Mouse (Mus musculus): Measurements from ENCODE around the gene Vgll4.
"Not testable (repeated sequence)": the region's sequence is repeated elsewhere in the genome, so short reads cannot be mapped to it uniquely, and the experiment has no call there.

Vgll4 gene

GRCm38 (mm10) chr6:114935362-114935761 is 34.4 kb downstream of the Vgll4 start:
- no peak for DNase-seq

GRCm38 (mm10) chr6:114934045-114934444 is 35.7 kb downstream of the Vgll4 start:
- no peak for DNase-seq

DNA sequence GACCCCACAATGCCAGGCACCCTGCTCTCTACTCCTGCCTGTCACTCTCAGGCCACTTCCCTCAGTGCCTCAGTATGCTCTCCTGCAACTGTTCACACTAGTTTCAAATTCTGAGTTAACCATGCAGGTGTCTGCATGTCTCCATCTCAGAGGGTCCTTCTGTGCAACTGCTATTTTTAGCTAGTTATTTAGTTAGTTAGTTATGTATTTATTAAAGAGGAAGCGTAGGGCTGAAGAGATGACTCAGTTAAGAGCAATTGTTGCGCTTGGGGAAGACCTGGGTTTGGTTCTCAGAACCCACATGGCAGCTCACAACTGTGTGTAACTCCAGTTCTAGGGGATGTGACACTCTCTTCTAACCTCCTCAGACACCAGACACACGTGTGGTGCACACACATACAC is 36.8 kb downstream of the Vgll4 start:
- DNase-seq, result no peak

- no peak for DNase-seq
Observed at GRCm38 (mm10) chr6:114932116-114932500, 37.7 kb downstream of the Vgll4 start.

- peak; percentile 42 for DNase-seq
Observed at GRCm38 (mm10) chr6:114931212-114932115, 38.3 kb downstream of the Vgll4 start.

GRCm38 (mm10) chr6:114930646-114931045 is 39.1 kb downstream of the Vgll4 start:
- no peak for DNase-seq

GRCm38 (mm10) chr6:114930038-114930591 is 39.7 kb downstream of the Vgll4 start:
- peak; percentile 34 for DNase-seq

- peak; percentile 49 for DNase-seq
Observed at GRCm38 (mm10) chr6:114929346-114929745, 40.4 kb downstream of the Vgll4 start.

GRCm38 (mm10) chr6:114928462-114928861 is 41.3 kb downstream of the Vgll4 start:
- peak; percentile 78 for DNase-seq

- DNase-seq, result no peak
Observed at GRCm38 (mm10) chr6:114927400-114927799, 42.4 kb downstream of the Vgll4 start.

GRCm38 (mm10) chr6:114926369-114927157 is 43.2 kb downstream of the Vgll4 start:
- DNase-seq, result no peak

DNA sequence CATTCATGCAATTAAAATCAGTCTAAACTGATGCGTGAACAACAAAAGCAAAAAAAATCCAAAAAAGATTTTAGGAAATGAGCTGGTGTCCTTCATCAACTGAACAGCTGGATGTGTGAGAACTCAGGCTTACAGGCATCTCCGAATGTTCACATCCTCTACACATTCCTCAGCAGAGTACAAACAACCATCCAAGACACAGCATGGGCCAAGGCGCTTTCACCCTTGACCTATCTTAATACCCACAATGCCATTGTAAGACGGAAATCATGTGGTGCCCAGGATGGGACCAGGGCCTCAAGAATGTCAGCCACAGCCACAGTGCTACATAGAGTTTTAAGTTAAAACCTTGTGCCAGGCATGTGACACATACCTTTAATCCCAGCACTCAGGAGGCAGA is 44.6 kb downstream of the Vgll4 start:
- DNase-seq, result no peak

- not testable (repeated sequence) for DNase-seq
Observed at GRCm38 (mm10) chr6:114922355-114923096, 47.3 kb downstream of the Vgll4 start.

- DNase-seq, result no peak
Observed at GRCm38 (mm10) chr6:114921632-114922354, 48.0 kb downstream of the Vgll4 start.

DNA sequence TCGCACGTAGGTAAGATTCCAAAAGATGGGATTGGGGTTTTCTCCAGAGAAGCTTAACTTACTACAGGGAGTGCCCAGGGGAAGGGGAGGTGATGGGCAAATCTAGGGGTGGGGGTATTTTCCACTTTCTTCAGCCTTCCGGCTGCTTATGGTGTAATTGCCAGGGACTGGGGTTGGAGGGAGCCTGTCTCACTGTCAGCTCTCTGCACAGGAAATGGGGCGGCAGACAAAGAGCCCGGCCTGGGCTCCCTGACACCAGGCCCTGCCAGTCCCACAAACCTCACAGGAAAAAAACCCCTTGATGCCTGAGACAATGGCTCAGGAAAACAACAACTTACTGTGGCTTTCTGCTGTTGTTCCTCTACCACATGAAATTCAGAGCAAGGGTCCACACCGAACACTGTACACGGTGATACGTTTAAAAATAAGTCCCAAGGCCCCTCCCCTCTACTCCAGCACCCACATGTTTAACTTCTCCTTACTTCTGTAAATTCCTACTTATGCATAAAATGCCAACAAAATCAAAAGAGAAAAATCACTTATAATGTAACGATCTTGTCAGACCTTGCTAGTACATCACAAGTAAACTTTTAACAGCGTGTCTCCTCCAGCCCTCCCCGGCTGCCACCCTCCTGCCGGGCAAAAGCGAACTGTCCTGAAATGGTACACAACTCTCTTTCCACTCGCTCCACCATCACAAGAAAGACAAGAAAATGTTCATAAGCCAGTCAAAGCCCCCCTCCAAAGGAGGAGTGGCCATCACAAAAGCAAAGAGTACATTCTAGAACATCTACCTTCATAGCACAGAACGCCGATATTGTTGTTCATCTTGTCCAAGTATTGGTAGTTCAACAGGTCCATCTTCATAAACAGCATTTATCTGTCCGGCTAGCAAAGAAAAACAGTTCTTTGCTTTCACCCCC is 49.0 kb downstream of the Vgll4 start:
- no peak for DNase-seq

- no peak for DNase-seq
Observed at GRCm38 (mm10) chr6:114919670-114920313, 50.0 kb downstream of the Vgll4 start.

DNA sequence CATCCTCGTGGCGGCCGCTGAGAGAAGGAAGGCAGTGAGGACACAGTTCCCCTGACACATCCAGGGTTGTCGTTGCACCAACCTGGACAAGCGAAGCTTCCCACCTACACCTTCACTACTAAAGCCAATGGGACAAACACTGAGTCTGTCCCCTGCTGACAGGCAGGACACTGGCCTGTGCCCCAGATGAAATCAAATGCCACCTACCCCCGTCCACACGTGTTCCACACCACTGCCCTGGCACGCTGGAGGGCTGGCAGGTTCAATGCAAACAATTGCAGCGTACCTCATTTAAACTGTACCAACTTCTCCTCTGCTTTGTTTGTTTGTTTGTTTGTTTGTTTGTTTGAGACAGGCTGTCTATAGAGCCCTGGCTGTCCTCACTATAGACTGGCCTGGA is 50.8 kb downstream of the Vgll4 start:
- DNase-seq, result no peak

DNA sequence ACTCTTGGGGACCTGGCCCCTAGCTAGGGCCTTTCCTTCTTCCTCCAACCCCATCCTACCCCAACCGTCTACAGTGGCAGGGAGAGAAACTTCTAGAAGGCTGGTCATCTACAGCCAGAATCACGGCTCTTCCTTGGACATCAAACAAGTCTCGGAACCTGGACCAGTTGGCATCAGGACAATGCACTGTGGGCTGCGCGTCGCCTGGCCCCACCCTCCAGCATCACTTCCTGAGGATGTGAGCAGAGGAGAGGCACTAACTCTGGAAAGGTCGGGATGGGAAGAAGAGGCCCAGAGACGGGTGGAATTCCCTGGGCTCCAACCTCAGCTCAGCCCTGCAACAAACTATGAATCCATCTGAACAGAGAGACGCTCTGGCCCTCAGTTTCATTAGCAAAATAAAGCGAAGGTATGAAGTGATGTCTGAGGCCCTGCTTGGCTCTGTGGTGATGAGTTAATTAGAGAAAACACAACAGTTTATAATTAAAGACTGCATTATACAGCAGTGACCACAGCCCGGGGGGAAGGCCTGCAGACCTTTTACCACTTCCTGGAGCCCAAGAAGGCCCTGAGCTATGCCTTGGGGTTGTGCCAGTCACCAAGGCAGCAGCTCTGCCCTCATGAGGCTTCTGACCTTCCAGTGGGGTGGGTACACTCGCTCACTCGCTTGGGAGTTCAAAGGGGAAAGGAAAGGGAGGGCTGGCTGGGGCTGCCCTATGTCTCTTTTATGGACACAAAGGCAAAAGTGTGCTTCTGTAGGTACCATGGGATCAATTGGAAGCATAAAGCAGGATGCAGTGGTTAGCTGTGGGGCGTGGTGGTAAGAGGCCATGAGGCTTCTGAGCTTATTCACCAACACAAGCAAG is 51.8 kb downstream of the Vgll4 start:
- DNase-seq, result no peak

- no peak for DNase-seq
Observed at GRCm38 (mm10) chr6:114917129-114917528, 52.7 kb downstream of the Vgll4 start.

- no peak for DNase-seq
Observed at GRCm38 (mm10) chr6:114916715-114916992, 53.1 kb downstream of the Vgll4 start.

Data from cerebellum, adult 11 months (tissue).